Mouse (Mus musculus): ENCODE measurements around the gene Cant1.

- TF ChIP-seq CTCF (conservative IDR thresholded peaks at IDR 0.05; ENCODE audit: low read length) = no peak
- no peak for TF ChIP-seq NANOG (IDR thresholded peaks at IDR 0.05; ENCODE audit: borderline replicate concordance, low read length)
- TF ChIP-seq POU5F1 (IDR thresholded peaks at IDR 0.05; ENCODE audit: borderline replicate concordance, low read length) = no peak
These were observed 17.1 kb downstream of the Cant1 start, which contains the start of gene Lgals3bp for GRCm38 (mm10) chr11:118401760-118402280.
